Mouse (Mus musculus): ENCODE measurements at regions not wholly inside any gene's neighbourhood (a gene's known extent, or its start where the extent isn't known, plus 50 kb on each side); places are given as distances from the start of the nearest gene placed in this dataset.

DNA sequence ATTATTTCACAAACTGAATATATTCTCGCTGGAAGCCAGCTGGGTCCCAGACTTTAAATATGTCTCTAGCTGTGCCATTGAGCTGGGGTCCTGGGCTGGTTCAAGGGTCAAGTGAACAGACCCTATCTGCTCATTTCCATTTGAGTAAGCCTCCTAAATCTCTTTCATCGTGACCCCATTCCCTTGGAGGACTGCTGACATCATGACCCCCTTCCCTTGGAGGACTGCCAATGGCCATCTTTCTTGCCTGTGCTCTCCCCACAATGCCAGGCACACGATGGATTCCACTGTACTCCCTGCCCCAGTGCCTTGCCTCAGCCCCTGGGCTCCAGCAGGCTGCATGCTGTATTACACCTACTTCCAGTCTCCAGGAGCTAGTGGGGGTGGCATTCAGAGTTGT, 106.5 kb upstream of the Tcerg1l start:
- Histone ChIP-seq H3K9me3 (ENCODE audit: control insufficient read depth, low read length) (no peaks in the 10 kb centered on the region), H3K27me3 (ENCODE audit: control insufficient read depth, insufficient read depth, low read length) (no peaks in the 10 kb centered on the region), H3K4me1 (ENCODE audit: control insufficient read depth, insufficient read depth, low read length) (no peaks in the 10 kb centered on the region), H3K27ac (replicated peaks; ENCODE audit: low read depth, low read length) (no peak overlapping the region), H3K4me2 (ENCODE audit: low read depth, severe bottlenecking) (no peak overlapping the region), H3K36me3 (ENCODE audit: control insufficient read depth, insufficient read depth, low read length) (no peaks in the 10 kb centered on the region), H3K4me3 (ENCODE audit: low read depth, low read length) (no peak overlapping the region), H3K9ac (ENCODE audit: low read length) (no peak overlapping the region)
- 67% methylated on average over 3 of the region's 3 CpGs for WGBS
- ATAC-seq (ENCODE audit: insufficient number of reproducible peaks, low FRiP score, low TSS enrichment, low read depth) (no peak), DNase-seq (ENCODE audit: low spot score) (no peak)

DNA sequence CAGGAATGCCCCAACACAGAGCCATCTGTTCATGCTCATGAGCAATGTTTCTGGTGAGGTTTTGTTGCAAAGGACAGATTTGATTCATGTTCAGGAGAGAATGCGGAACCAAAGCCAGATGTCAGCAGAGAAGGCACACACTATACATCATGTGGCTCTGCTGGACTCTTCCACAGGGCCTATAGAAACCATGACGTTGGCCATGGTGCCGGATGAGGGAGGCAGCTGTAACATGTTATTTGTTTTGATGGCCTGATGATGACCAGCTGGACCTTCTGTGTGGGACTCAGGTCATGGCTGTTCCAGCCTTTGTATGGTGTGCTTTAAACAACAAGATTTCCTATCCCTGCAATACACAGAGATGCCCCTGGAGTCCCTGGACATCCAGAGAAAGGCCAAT, 105.5 kb upstream of the Tcerg1l start:
- Histone ChIP-seq H3K9me3 (ENCODE audit: control insufficient read depth, low read length) (no peaks in the 10 kb centered on the region), H3K4me1 (ENCODE audit: control insufficient read depth, insufficient read depth, low read length) (no peaks in the 10 kb centered on the region), H3K27me3 (ENCODE audit: control insufficient read depth, insufficient read depth, low read length) (no peaks in the 10 kb centered on the region), H3K36me3 (ENCODE audit: control insufficient read depth, insufficient read depth, low read length) (no peaks in the 10 kb centered on the region), H3K4me3 (ENCODE audit: low read depth, low read length) (no peak overlapping the region), H3K9ac (ENCODE audit: low read length) (no peak overlapping the region), H3K27ac (replicated peaks; ENCODE audit: low read depth, low read length) (no peak overlapping the region), H3K4me2 (ENCODE audit: low read depth, severe bottlenecking) (no peak overlapping the region)
- WGBS: 74% methylated on average over 3 of the region's 3 CpGs
- ATAC-seq (ENCODE audit: insufficient number of reproducible peaks, low FRiP score, low TSS enrichment, low read depth) (no peak), DNase-seq (ENCODE audit: low spot score) (no peak)

DNA sequence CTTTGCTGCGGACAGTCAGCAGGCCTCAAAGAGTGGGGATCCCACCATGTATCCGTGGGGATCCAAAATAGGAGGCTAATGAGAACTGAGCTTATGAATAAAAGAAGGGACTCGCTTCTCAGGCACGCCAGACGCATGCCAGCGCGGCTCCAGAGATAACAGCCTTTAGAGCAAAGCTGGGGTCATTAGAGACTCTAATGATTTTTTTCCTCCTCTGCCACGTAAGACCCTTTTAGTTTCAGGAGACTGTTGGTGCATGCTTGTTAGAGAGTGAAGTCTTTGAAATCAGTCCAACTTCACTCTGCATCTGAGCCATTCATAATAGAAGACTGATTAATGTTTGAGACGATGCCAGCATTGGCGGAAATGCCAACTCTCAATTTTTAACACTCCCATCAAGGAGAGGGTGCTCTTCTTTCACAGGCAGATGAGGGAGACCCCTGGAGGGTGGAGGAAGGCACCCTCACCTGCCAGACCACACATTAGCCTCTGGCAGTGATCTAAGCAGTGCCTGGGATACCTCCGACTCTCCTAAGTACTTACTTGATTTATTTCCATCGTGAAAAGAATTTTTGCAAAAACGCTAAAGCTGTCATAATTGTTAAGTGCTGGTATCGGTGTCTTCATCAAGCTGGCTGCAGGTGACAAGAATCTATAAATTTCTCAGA, 104.0 kb upstream of the Tcerg1l start:
- no peak for ATAC-seq (ENCODE audit: insufficient number of reproducible peaks, low FRiP score, low TSS enrichment, low read depth)
- H3K27ac ChIP-seq (replicated peaks; ENCODE audit: low read depth, low read length): no peak overlapping the region
- no peaks in the 10 kb centered on the region for H3K9me3 ChIP-seq (ENCODE audit: control insufficient read depth, low read length)
- no peak overlapping the region for H3K4me3 ChIP-seq (ENCODE audit: low read depth, low read length)
- no peaks in the 10 kb centered on the region for H3K36me3 ChIP-seq (ENCODE audit: control insufficient read depth, insufficient read depth, low read length)
- no peak overlapping the region for H3K9ac ChIP-seq (ENCODE audit: low read length)
- no peaks in the 10 kb centered on the region for H3K27me3 ChIP-seq (ENCODE audit: control insufficient read depth, insufficient read depth, low read length)
- no peak overlapping the region for H3K4me2 ChIP-seq (ENCODE audit: low read depth, severe bottlenecking)
- WGBS: 81% methylated on average over 14 of the region's 14 CpGs
- DNase-seq (ENCODE audit: low spot score): no peak
- H3K4me1 ChIP-seq (ENCODE audit: control insufficient read depth, insufficient read depth, low read length): no peaks in the 10 kb centered on the region

DNA sequence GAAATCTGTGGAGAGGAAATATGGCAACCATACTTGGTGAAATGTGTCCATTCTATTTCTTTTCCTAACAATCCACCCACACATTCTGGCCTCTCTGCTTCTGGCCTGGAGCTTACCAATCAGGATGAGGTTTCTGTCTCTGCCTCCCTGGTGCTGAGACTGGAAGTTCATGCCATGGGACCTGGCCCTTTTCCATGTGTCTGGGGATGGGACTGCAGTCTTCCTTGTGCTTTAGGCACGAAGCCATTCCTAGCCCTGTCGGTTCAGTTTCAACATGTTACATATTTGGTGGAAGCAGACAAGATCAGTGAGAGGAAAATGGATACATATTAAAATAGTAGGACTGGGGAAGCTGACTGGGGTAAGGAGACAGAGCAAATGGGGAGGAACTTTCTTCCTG, 100.2 kb upstream of the Tcerg1l start:
- WGBS: 73% methylated on average over 2 of the region's 2 CpGs
- H3K27ac ChIP-seq (replicated peaks; ENCODE audit: low read depth, low read length): no peak overlapping the region
- H3K4me3 ChIP-seq (ENCODE audit: low read depth, low read length): no peak overlapping the region
- no peak overlapping the region for H3K4me2 ChIP-seq (ENCODE audit: low read depth, severe bottlenecking)
- no peaks in the 10 kb centered on the region for H3K36me3 ChIP-seq (ENCODE audit: control insufficient read depth, insufficient read depth, low read length)
- no peak overlapping the region for H3K9ac ChIP-seq (ENCODE audit: low read length)
- no peaks in the 10 kb centered on the region for H3K27me3 ChIP-seq (ENCODE audit: control insufficient read depth, insufficient read depth, low read length)
- no peak for DNase-seq (ENCODE audit: low spot score)
- no peaks in the 10 kb centered on the region for H3K4me1 ChIP-seq (ENCODE audit: control insufficient read depth, insufficient read depth, low read length)
- ATAC-seq (ENCODE audit: insufficient number of reproducible peaks, low FRiP score, low TSS enrichment, low read depth): no peak
- no peaks in the 10 kb centered on the region for H3K9me3 ChIP-seq (ENCODE audit: control insufficient read depth, low read length)

DNA sequence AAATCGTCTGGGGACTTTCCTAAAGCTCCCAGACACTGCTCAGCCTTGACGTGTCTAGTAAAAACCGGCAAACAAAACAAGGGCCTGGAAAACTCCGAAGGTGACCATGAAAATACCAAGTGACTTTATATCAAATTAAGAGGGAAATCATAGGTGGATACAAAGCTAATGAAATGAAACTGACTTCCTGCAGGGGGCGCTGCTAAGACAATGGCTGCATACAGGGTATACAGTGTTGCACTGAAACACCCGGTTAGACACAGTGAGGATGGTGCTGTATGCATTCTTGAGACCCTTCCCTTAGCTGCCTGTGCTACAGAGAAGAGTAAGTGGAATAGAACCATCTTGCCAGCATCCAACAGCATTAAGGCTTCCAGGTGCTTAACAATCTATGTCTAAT, 99.7 kb upstream of the Tcerg1l start:
- ATAC-seq (ENCODE audit: insufficient number of reproducible peaks, low FRiP score, low TSS enrichment, low read depth) (no peak), DNase-seq (ENCODE audit: low spot score) (peak; percentile 28)
- H3K36me3 ChIP-seq (ENCODE audit: control insufficient read depth, insufficient read depth, low read length): no peaks in the 10 kb centered on the region
- WGBS: 62% methylated on average over 6 of the region's 6 CpGs
- no peaks in the 10 kb centered on the region for H3K4me1 ChIP-seq (ENCODE audit: control insufficient read depth, insufficient read depth, low read length)
- no peaks in the 10 kb centered on the region for H3K9me3 ChIP-seq (ENCODE audit: control insufficient read depth, low read length)
- no peaks in the 10 kb centered on the region for H3K27me3 ChIP-seq (ENCODE audit: control insufficient read depth, insufficient read depth, low read length)
- no peak overlapping the region for H3K27ac ChIP-seq (replicated peaks; ENCODE audit: low read depth, low read length)
- no peak overlapping the region for H3K9ac ChIP-seq (ENCODE audit: low read length)
- H3K4me3 ChIP-seq (ENCODE audit: low read depth, low read length): no peak overlapping the region
- H3K4me2 ChIP-seq (ENCODE audit: low read depth, severe bottlenecking): no peak overlapping the region

DNA sequence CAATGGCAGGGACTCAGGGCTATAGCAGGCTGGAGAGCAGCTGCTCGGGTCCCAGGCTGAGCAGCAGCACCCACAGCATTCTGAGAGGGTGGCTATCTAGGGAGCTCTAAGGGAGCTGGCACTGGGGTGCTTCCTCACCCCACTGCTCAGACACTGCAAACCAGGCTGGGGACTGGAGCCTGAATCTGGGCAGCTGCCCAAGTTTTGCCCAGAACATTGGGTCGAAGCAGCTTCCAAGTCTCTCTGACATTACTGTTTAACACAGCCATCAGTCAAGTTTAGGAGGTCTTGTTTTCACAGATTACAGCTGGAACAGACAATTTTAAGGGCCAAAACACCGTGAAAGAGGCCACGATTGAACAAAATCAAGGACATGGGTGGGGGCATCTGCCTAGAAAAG, 96.1 kb upstream of the Tcerg1l start:
- no peak for ATAC-seq (ENCODE audit: insufficient number of reproducible peaks, low FRiP score, low TSS enrichment, low read depth)
- no peak for DNase-seq (ENCODE audit: low spot score)
- Histone ChIP-seq H3K4me1 (ENCODE audit: control insufficient read depth, insufficient read depth, low read length) (no peaks in the 10 kb centered on the region), H3K9ac (ENCODE audit: low read length) (no peak overlapping the region), H3K4me2 (ENCODE audit: low read depth, severe bottlenecking) (no peak overlapping the region), H3K36me3 (ENCODE audit: control insufficient read depth, insufficient read depth, low read length) (no peaks in the 10 kb centered on the region), H3K27me3 (ENCODE audit: control insufficient read depth, insufficient read depth, low read length) (no peaks in the 10 kb centered on the region), H3K9me3 (ENCODE audit: control insufficient read depth, low read length) (no peaks in the 10 kb centered on the region), H3K27ac (replicated peaks; ENCODE audit: low read depth, low read length) (no peak overlapping the region), H3K4me3 (ENCODE audit: low read depth, low read length) (no peak overlapping the region)
- 75% methylated on average over 4 of the region's 4 CpGs for whole genome bisulfite sequencing

DNA sequence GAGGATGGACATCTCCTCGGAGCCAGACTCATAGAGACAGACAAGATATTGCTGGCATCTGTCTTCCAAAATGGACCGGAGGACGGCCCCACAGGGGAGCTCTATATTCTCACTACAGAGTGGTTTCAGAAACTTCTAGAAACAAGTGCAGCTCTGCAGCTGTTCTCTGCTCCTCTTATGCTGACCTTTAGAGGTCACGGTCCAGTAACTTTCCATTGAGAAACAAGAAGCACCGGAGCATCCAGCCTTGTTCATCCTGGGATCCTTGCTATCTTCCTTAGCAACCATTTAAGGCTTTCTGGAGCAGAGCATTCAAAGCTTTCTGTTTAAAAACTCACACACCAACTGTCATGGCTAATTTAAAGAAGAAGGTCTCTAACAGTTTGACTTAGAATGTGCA, 94.7 kb upstream of the Tcerg1l start:
- no peak overlapping the region for H3K4me3 ChIP-seq (ENCODE audit: low read depth, low read length)
- H3K4me1 ChIP-seq (ENCODE audit: control insufficient read depth, insufficient read depth, low read length): no peaks in the 10 kb centered on the region
- H3K36me3 ChIP-seq (ENCODE audit: control insufficient read depth, insufficient read depth, low read length): no peaks in the 10 kb centered on the region
- H3K9ac ChIP-seq (ENCODE audit: low read length): no peak overlapping the region
- H3K27me3 ChIP-seq (ENCODE audit: control insufficient read depth, insufficient read depth, low read length): no peaks in the 10 kb centered on the region
- H3K9me3 ChIP-seq (ENCODE audit: control insufficient read depth, low read length): no peaks in the 10 kb centered on the region
- H3K27ac ChIP-seq (replicated peaks; ENCODE audit: low read depth, low read length): no peak overlapping the region
- H3K4me2 ChIP-seq (ENCODE audit: low read depth, severe bottlenecking): no peak overlapping the region
- no peak for DNase-seq (ENCODE audit: low spot score)
- no peak for ATAC-seq (ENCODE audit: insufficient number of reproducible peaks, low FRiP score, low TSS enrichment, low read depth)
- 89% methylated on average over 5 of the region's 5 CpGs for whole genome bisulfite sequencing

DNA sequence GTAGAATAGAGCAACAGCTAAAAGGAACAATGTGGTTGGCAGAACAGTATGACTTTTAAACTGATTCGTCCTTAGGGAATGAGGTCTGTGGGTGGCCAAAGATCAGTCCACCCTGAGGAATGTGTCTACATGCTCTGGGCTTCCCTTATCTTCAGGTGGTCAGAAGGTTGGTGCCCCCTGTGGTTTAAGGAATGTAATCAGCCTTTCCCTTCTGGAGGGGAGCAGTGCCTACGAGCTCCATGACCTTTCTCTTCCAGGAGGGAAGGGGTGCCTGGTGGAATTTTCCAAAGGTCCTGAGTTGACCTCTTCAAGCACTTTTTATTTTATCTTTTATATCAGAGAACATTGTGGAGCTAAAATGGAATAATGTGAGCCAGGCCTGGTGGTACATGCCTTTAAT, 91.9 kb upstream of the Tcerg1l start:
- no peaks in the 10 kb centered on the region for H3K9me3 ChIP-seq (ENCODE audit: control insufficient read depth, low read length)
- H3K27ac ChIP-seq (replicated peaks; ENCODE audit: low read depth, low read length): no peak overlapping the region
- ATAC-seq (ENCODE audit: insufficient number of reproducible peaks, low FRiP score, low TSS enrichment, low read depth) (no peak), DNase-seq (ENCODE audit: low spot score) (no peak)
- 83% methylated on average over 2 of the region's 2 CpGs for WGBS
- no peak overlapping the region for H3K4me2 ChIP-seq (ENCODE audit: low read depth, severe bottlenecking)
- no peak overlapping the region for H3K9ac ChIP-seq (ENCODE audit: low read length)
- no peak overlapping the region for H3K4me3 ChIP-seq (ENCODE audit: low read depth, low read length)
- H3K27me3 ChIP-seq (ENCODE audit: control insufficient read depth, insufficient read depth, low read length): no peaks in the 10 kb centered on the region
- H3K4me1 ChIP-seq (ENCODE audit: control insufficient read depth, insufficient read depth, low read length): no peaks in the 10 kb centered on the region
- H3K36me3 ChIP-seq (ENCODE audit: control insufficient read depth, insufficient read depth, low read length): no peaks in the 10 kb centered on the region

DNA sequence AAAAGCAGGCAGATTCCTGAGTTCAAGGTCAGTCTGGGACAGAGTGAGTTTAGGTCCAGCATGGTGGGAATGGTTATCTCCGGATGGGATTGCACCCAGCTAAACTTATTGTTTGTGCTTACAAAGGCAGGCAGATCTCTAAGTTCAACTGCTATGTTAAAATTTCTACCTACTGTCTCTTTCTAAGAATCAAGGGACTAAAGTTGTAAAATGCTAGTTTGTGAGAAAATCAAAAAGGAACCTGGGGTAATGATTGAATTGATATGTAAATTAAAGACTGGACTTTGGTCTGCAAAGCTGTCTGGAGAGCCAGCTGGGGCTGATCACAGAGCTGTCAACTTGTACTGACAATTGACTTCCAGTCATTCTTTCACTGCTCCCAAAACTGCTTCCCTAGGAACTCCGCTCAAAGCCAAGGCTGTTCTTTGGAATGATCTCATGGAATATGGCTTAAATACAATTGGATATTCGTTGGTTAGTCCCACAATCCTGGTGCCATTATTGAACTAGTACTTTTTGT, 90.7 kb upstream of the Tcerg1l start:
- Histone ChIP-seq H3K4me1 (ENCODE audit: control insufficient read depth, insufficient read depth, low read length) (no peaks in the 10 kb centered on the region), H3K9ac (ENCODE audit: low read length) (no peak overlapping the region), H3K4me2 (ENCODE audit: low read depth, severe bottlenecking) (no peak overlapping the region), H3K9me3 (ENCODE audit: control insufficient read depth, low read length) (no peaks in the 10 kb centered on the region), H3K27me3 (ENCODE audit: control insufficient read depth, insufficient read depth, low read length) (no peaks in the 10 kb centered on the region), H3K27ac (replicated peaks; ENCODE audit: low read depth, low read length) (no peak overlapping the region), H3K36me3 (ENCODE audit: control insufficient read depth, insufficient read depth, low read length) (no peaks in the 10 kb centered on the region), H3K4me3 (ENCODE audit: low read depth, low read length) (no peak overlapping the region)
- DNase-seq (ENCODE audit: low spot score) (no peak), ATAC-seq (ENCODE audit: insufficient number of reproducible peaks, low FRiP score, low TSS enrichment, low read depth) (no peak)
- 85% methylated on average over 3 of the region's 3 CpGs for WGBS
